8 mouse cellular contexts compared by ENCODE assay signal in genomic region chr6:86487358-86488148, GRCm38 (mm10). TPM values are rescaled to one million over a fixed set of nuclear protein-coding genes. Genes with fewer than 3 reads are reported as not detected.
A peak's percentile ranks its signal among the peaks of the same experiment; 100 is the strongest.
DNase-seq lines count a peak whose midpoint lies in the region; ATAC-seq and TF ChIP-seq lines count a peak whose summit lies in the region.

No protein-coding gene starts in this region.

- H3K9me3 ChIP-seq in embryonic facial prominence, embryonic 11.5 days (replicated peaks; ENCODE audit: control insufficient read depth, low read length) = no peaks in the 10 kb centered on the region
- H3K9me3 ChIP-seq in intestine, postnatal 0 days (ENCODE audit: control insufficient read depth) = no peaks in the 10 kb centered on the region
- H3K9me3 ChIP-seq in midbrain, embryonic 10.5 days (replicated peaks) = no peaks in the 10 kb centered on the region

- no peaks in the 10 kb centered on the region for H3K27me3 ChIP-seq in embryonic facial prominence, embryonic 11.5 days (ENCODE audit: control insufficient read depth, insufficient read depth, low read length)
- no peaks in the 10 kb centered on the region for H3K27me3 ChIP-seq in intestine, postnatal 0 days (replicated peaks; ENCODE audit: control insufficient read depth, insufficient read depth, low read length)
- no peaks in the 10 kb centered on the region for H3K27me3 ChIP-seq in midbrain, embryonic 10.5 days (ENCODE audit: low read depth, poor library complexity, severe bottlenecking)

- H3K4me1 ChIP-seq in embryonic facial prominence, embryonic 11.5 days (ENCODE audit: control insufficient read depth, insufficient read depth, low read length) = 0 out of 2 replicates have a peak, but pooled peaks cover 4% of the 10 kb centered on the region
- peaks cover 10% of the 10 kb centered on the region; the same call in 1 of the 2 replicates for H3K4me1 ChIP-seq in intestine, postnatal 0 days (replicated peaks; ENCODE audit: control insufficient read depth, insufficient read depth, low read length)
- peaks cover 27% of the 10 kb centered on the region for H3K4me1 ChIP-seq in midbrain, embryonic 10.5 days

- intact Hi-C loops in left cerebral cortex, postnatal 36 days (cut with DNase I) = loop anchor here (5.0 kb wide), 1 partner anchor 40 kb away; the partner anchor contains the start of gene Pcbp1

- peak; percentile 69 for TF ChIP-seq CTCF in intestine, postnatal 0 days (IDR thresholded peaks at IDR 0.05; ENCODE audit: low read depth)

- ATAC-seq in embryonic facial prominence, embryonic 11.5 days (replicated peaks; ENCODE audit: insufficient number of reproducible peaks, low FRiP score, low TSS enrichment, low read depth) = peak; percentile 86
- ATAC-seq in intestine, postnatal 0 days = peak; percentile 93

- H3K4me3 ChIP-seq in embryonic facial prominence, embryonic 11.5 days (ENCODE audit: low read depth, low read length) = no peak overlapping the region
- H3K4me3 ChIP-seq in intestine, postnatal 0 days (ENCODE audit: low read depth, low read length) = no peak overlapping the region
- peak overlapping the region; percentile 43 for H3K4me3 ChIP-seq in midbrain, embryonic 10.5 days

- no peak overlapping the region for H3K4me2 ChIP-seq in embryonic facial prominence, embryonic 11.5 days (ENCODE audit: low read depth, low read length)
- peak overlapping the region; percentile 45 for H3K4me2 ChIP-seq in intestine, postnatal 0 days (replicated peaks; ENCODE audit: low read depth)

- WGBS in embryonic facial prominence, embryonic 11.5 days = 9% methylated on average over 24 of the region's 24 CpGs
- WGBS in intestine, postnatal 0 days = 3% methylated on average over 24 of the region's 24 CpGs
- 7% methylated on average over 24 of the region's 24 CpGs for WGBS in midbrain, embryonic 10.5 days

- peak overlapping the region; percentile 78 for H3K27ac ChIP-seq in embryonic facial prominence, embryonic 11.5 days (replicated peaks; ENCODE audit: low read depth, low read length)
- peak overlapping the region; percentile 92 for H3K27ac ChIP-seq in intestine, postnatal 0 days (ENCODE audit: low read depth, low read length)
- peak overlapping the region; percentile 98 for H3K27ac ChIP-seq in midbrain, embryonic 10.5 days (replicated peaks)

- peak; percentile 89 for DNase-seq in adrenal gland, postnatal 10 days
- peak; percentile 85 for DNase-seq in embryonic facial prominence, embryonic 11.5 days (ENCODE audit: low spot score)
- peak; percentile 73 for DNase-seq in gonadal fat pad, adult 2 months (ENCODE audit: low read depth)
- DNase-seq in left cerebral cortex, postnatal 36 days (ENCODE audit: low spot score in 2 of 2) = peak; percentile 66 to 69
- DNase-seq in midbrain, embryonic 10.5 days (ENCODE audit: low spot score) = peak; percentile 88
- peak; percentile 78 for DNase-seq in right cerebral cortex, postnatal 4 days
- DNase-seq in yolk sac, embryonic 10.5 days (ENCODE audit: low spot score) = peak; percentile 87

- peak overlapping the region; percentile 43 for H3K9ac ChIP-seq in embryonic facial prominence, embryonic 11.5 days (replicated peaks; ENCODE audit: low read length)
- peak overlapping the region; percentile 34; the same call in 1 of the 2 replicates for H3K9ac ChIP-seq in intestine, postnatal 0 days (ENCODE audit: low read depth, low read length)

- H3K36me3 ChIP-seq in embryonic facial prominence, embryonic 11.5 days (replicated peaks; ENCODE audit: control insufficient read depth, insufficient read depth, low read depth, low read length) = no peaks in the 10 kb centered on the region
- no peaks in the 10 kb centered on the region for H3K36me3 ChIP-seq in intestine, postnatal 0 days (ENCODE audit: control insufficient read depth, insufficient read depth)
- H3K36me3 ChIP-seq in midbrain, embryonic 10.5 days = no peaks in the 10 kb centered on the region

RNA-seq across cellular contexts. Expression of gene Pcbp1, which starts 38.6 kb away (rescaled TPM):
- total RNA-seq in adrenal gland, postnatal 10 days (2021) = 100 to 1,000 TPM; 233 to 243 TPM
- 405 and 423 TPM in 2 replicates for polyA plus RNA-seq in embryonic facial prominence, embryonic 11.5 days (2014; fragmentation: Nextera tagmentation; extraction: Ambion mirVana)
- 101 and 174 TPM in 2 replicates for polyA plus RNA-seq in gonadal fat pad, adult 2 months (2012; rRNA removed)
- 326 and 327 TPM in 2 replicates for polyA plus RNA-seq in intestine, postnatal 0 days (2015; fragmentation: Nextera tagmentation; extraction: Ambion mirVana)
- 100 to 1,000 TPM; 179 to 192 TPM for total RNA-seq in left cerebral cortex, postnatal 36 days (2021)
- polyA plus RNA-seq in midbrain, embryonic 10.5 days (2016; fragmentation: Nextera tagmentation; extraction: Ambion mirVana) = 321 and 408 TPM in 2 replicates

RNA-seq across cellular contexts. Expression of gene C87436, which starts 49.4 kb away (rescaled TPM):
- total RNA-seq in adrenal gland, postnatal 10 days (2021) = 10 to 100 TPM; 15.3 to 17.7 TPM
- 23.8 and 25.1 TPM in 2 replicates for polyA plus RNA-seq in embryonic facial prominence, embryonic 11.5 days (2014; fragmentation: Nextera tagmentation; extraction: Ambion mirVana)
- polyA plus RNA-seq in gonadal fat pad, adult 2 months (2012; rRNA removed) = 15.2 and 16.8 TPM in 2 replicates
- polyA plus RNA-seq in intestine, postnatal 0 days (2015; fragmentation: Nextera tagmentation; extraction: Ambion mirVana) = 12.4 and 12.8 TPM in 2 replicates
- total RNA-seq in left cerebral cortex, postnatal 36 days (2021) = 10 to 100 TPM; 21.5 to 22.0 TPM
- polyA plus RNA-seq in midbrain, embryonic 10.5 days (2016; fragmentation: Nextera tagmentation; extraction: Ambion mirVana) = 22.8 and 24.8 TPM in 2 replicates
